Comparison of ENCODE assay signal across 7 mouse cellular contexts in genomic region chr1:83870853-83871567, GRCm38 (mm10).
A peak's percentile ranks its signal among the peaks of the same experiment; 100 is the strongest.
DNase-seq lines count a peak whose midpoint lies in the region; ATAC-seq and TF ChIP-seq lines count a peak whose summit lies in the region.

No protein-coding gene starts in this region.

- DNase-seq in midbrain, embryonic 10.5 days (ENCODE audit: low spot score): peak; percentile 19
- no peak for DNase-seq in midbrain, embryonic 11.5 days (ENCODE audit: low spot score, missing footprints)
- peak; percentile 4 to 6 for DNase-seq in frontal cortex, postnatal 10 days (ENCODE audit: low spot score in 2 of 2)
- DNase-seq in limb, embryonic 14.5 days (ENCODE audit: low spot score): peak; percentile 70
- no peak for DNase-seq in spleen, postnatal 4 days (ENCODE audit: low spot score in 2 of 2)
- DNase-seq in spleen, adult 12 weeks (ENCODE audit: low spot score): no peak

- no peaks in the 10 kb centered on the region for H3K36me3 ChIP-seq in midbrain, embryonic 10.5 days
- no peaks in the 10 kb centered on the region for H3K36me3 ChIP-seq in midbrain, embryonic 11.5 days (ENCODE audit: control insufficient read depth, insufficient read depth, low read length)
- H3K36me3 ChIP-seq in limb, embryonic 14.5 days (ENCODE audit: control insufficient read depth, insufficient read depth, low read length): no peaks in the 10 kb centered on the region
- H3K36me3 ChIP-seq in stomach, embryonic 14.5 days (ENCODE audit: control insufficient read depth, insufficient read depth, low read length): no peaks in the 10 kb centered on the region

- H3K4me3 ChIP-seq in midbrain, embryonic 10.5 days: no peak overlapping the region
- no peak overlapping the region for H3K4me3 ChIP-seq in midbrain, embryonic 11.5 days (ENCODE audit: low read depth, low read length)
- H3K4me3 ChIP-seq in limb, embryonic 14.5 days (replicated peaks; ENCODE audit: low read length): no peak overlapping the region
- H3K4me3 ChIP-seq in stomach, embryonic 14.5 days (ENCODE audit: low read depth, low read length): no peak overlapping the region

- H3K27me3 ChIP-seq in midbrain, embryonic 10.5 days (ENCODE audit: low read depth, poor library complexity, severe bottlenecking): no peaks in the 10 kb centered on the region
- no peaks in the 10 kb centered on the region for H3K27me3 ChIP-seq in midbrain, embryonic 11.5 days (ENCODE audit: control insufficient read depth, insufficient read depth, low read length)
- H3K27me3 ChIP-seq in limb, embryonic 14.5 days (ENCODE audit: control insufficient read depth, insufficient read depth, low read length): no peaks in the 10 kb centered on the region
- no peaks in the 10 kb centered on the region for H3K27me3 ChIP-seq in stomach, embryonic 14.5 days (ENCODE audit: control insufficient read depth, insufficient read depth, low read length)

- H3K4me1 ChIP-seq in midbrain, embryonic 10.5 days: 0 out of 2 replicates have a peak, but pooled peaks cover 4% of the 10 kb centered on the region
- H3K4me1 ChIP-seq in midbrain, embryonic 11.5 days (ENCODE audit: control insufficient read depth, insufficient read depth, low read length): no peaks in the 10 kb centered on the region; the same call in 1 of the 2 replicates
- H3K4me1 ChIP-seq in limb, embryonic 14.5 days (ENCODE audit: control insufficient read depth, insufficient read depth, low read length): peaks cover 10% of the 10 kb centered on the region
- H3K4me1 ChIP-seq in stomach, embryonic 14.5 days (ENCODE audit: control insufficient read depth, insufficient read depth, low read length): no peaks in the 10 kb centered on the region

- no peak for TF ChIP-seq POLR2A in limb, embryonic 14.5 days (IDR thresholded peaks at IDR 0.05; ENCODE audit: borderline replicate concordance, extremely low read depth, insufficient read depth, insufficient read length)

- no peak for ATAC-seq in midbrain, embryonic 11.5 days (ENCODE audit: low FRiP score)
- ATAC-seq in limb, embryonic 14.5 days (ENCODE audit: low FRiP score, low read depth): peak; percentile 50; the same call in 1 of the 2 replicates
- ATAC-seq in stomach, embryonic 14.5 days (ENCODE audit: insufficient number of reproducible peaks, insufficient read depth, low FRiP score, low read depth): peak; percentile 76; the same call in 1 of the 2 replicates

- H3K27ac ChIP-seq in midbrain, embryonic 10.5 days (replicated peaks): no peak overlapping the region
- H3K27ac ChIP-seq in midbrain, embryonic 11.5 days (ENCODE audit: low read depth, low read length): no peak overlapping the region
- H3K27ac ChIP-seq in limb, embryonic 14.5 days (replicated peaks; ENCODE audit: low read depth, low read length): no peak overlapping the region
- no peak overlapping the region for H3K27ac ChIP-seq in stomach, embryonic 14.5 days (ENCODE audit: low read length)

- H3K4me2 ChIP-seq in midbrain, embryonic 11.5 days: no peak overlapping the region
- H3K4me2 ChIP-seq in limb, embryonic 14.5 days (replicated peaks; ENCODE audit: low read depth, low read length, severe bottlenecking): no peak overlapping the region
- no peak overlapping the region for H3K4me2 ChIP-seq in stomach, embryonic 14.5 days (replicated peaks; ENCODE audit: low read depth, low read length)

- 75% methylated on average over 5 of the region's 5 CpGs for WGBS in midbrain, embryonic 10.5 days
- WGBS in midbrain, embryonic 11.5 days: 84% methylated on average over 5 of the region's 5 CpGs
- 8% methylated on average over 5 of the region's 5 CpGs for WGBS in limb, embryonic 14.5 days
- whole genome bisulfite sequencing in stomach, embryonic 14.5 days: 29% methylated on average over 5 of the region's 5 CpGs

- H3K9me3 ChIP-seq in midbrain, embryonic 10.5 days (replicated peaks): no peaks in the 10 kb centered on the region
- no peaks in the 10 kb centered on the region for H3K9me3 ChIP-seq in midbrain, embryonic 11.5 days (ENCODE audit: control insufficient read depth, low read length)
- no peaks in the 10 kb centered on the region for H3K9me3 ChIP-seq in limb, embryonic 14.5 days (ENCODE audit: control insufficient read depth, low read length)
- no peaks in the 10 kb centered on the region for H3K9me3 ChIP-seq in stomach, embryonic 14.5 days (ENCODE audit: control insufficient read depth, low read depth, low read length)

- H3K9ac ChIP-seq in midbrain, embryonic 11.5 days (ENCODE audit: low read length): no peak overlapping the region
- H3K9ac ChIP-seq in limb, embryonic 14.5 days (ENCODE audit: low read depth, low read length, severe bottlenecking): no peak overlapping the region
- no peak overlapping the region for H3K9ac ChIP-seq in stomach, embryonic 14.5 days (replicated peaks; ENCODE audit: low read depth, low read length)

Comparison
In these comparisons a context has a peak if more than half of its experiments do, and no peak if none do; other contexts are left out.
1. DNase-seq: peak in midbrain, embryonic 10.5 days (single experiment), frontal cortex, postnatal 10 days (2 of 2) and limb, embryonic 14.5 days (single experiment); none in midbrain, embryonic 11.5 days (single experiment), spleen, postnatal 4 days (0 of 2) and spleen, adult 12 weeks (single experiment).